Mouse (Mus musculus) liver, embryonic 16.5 days (tissue): ENCODE data around the gene Tmed8. TPM values are rescaled to one million over a fixed set of nuclear protein-coding genes. Genes with fewer than 3 reads are reported as not detected.
"Not testable (repeated sequence)": the region's sequence is repeated elsewhere in the genome, so short reads cannot be mapped to it uniquely, and the experiment has no call there.

Experiments
- ATAC-seq: fragments of 200-750 bp; cut with Nextera tagmentation; 2 replicates; pipeline ENCODE4 v1.8.0; 2017; ENCODE audit warnings: low read depth, mild to moderate bottlenecking, moderate number of reproducible peaks, moderate library complexity
- H3K27ac ChIP-seq: fragments of 300-500 bp; sonication (generic); 2 replicates; pipeline ENCODE4 v1.5.1; 2014; ENCODE audit warnings: mild to moderate bottlenecking, low read length
- H3K27me3 ChIP-seq: fragments of 300-500 bp; sonication (generic); 2 replicates; pipeline ENCODE4 v1.6.1; 2014; ENCODE audit warnings: low read depth, low read length, mixed read lengths; ENCODE audit not compliant: control insufficient read depth, insufficient read depth
- H3K36me3 ChIP-seq: fragments of 300-500 bp; sonication (generic); 2 replicates; pipeline ENCODE4 v1.6.1; 2014; ENCODE audit warnings: mild to moderate bottlenecking; ENCODE audit not compliant: control insufficient read depth, insufficient read depth
- H3K4me1 ChIP-seq: fragments of 300-500 bp; sonication (generic); 2 replicates; pipeline ENCODE4 v1.6.1; 2014; ENCODE audit warnings: low read depth, low read length, mixed read lengths; ENCODE audit not compliant: control insufficient read depth
- H3K4me2 ChIP-seq: fragments of 300-500 bp; sonication (generic); 2 replicates; pipeline ENCODE4 v1.6.1; 2014; ENCODE audit warnings: low read depth, low read length, mixed read lengths
- H3K4me3 ChIP-seq: fragments of 300-500 bp; sonication (generic); 2 replicates; pipeline ENCODE4 v1.5.1; 2014; ENCODE audit warnings: low read depth, mild to moderate bottlenecking, low read length
- H3K9ac ChIP-seq: fragments of 300-500 bp; sonication (generic); 2 replicates; pipeline ENCODE4 v1.6.1; 2014; ENCODE audit warnings: low read depth, low read length
- H3K9me3 ChIP-seq: fragments of 300-500 bp; sonication (generic); replicated peaks from 2 replicates; pipeline ENCODE4 v1.6.1; 2016; ENCODE audit warnings: low read length; ENCODE audit not compliant: control insufficient read depth
- WGBS: fragments of 180-500 bp; shearing (Covaris S2); extraction: QIAGEN DNeasy Blood & Tissue Kit; methylation state at CpG from one replicate; pipeline ENCODE4 v1.1.7; 2014; ENCODE audit not compliant: insufficient replicate concordance; 5-methylcytosine and 5-hydroxymethylcytosine counted together
- polyA plus RNA-seq: library from polyadenylated mRNA; unstranded; fragments of >200 nt; fragmentation: Nextera tagmentation; extraction: Ambion mirVana; gene quantifications from 2 replicates; pipeline ENCODE4 v1.2.1, GENCODE M21; 2015

The Tmed8 gene
- polyA plus RNA-seq, 1 experiment from 2014 or later = 0.40 TPM

DNA sequence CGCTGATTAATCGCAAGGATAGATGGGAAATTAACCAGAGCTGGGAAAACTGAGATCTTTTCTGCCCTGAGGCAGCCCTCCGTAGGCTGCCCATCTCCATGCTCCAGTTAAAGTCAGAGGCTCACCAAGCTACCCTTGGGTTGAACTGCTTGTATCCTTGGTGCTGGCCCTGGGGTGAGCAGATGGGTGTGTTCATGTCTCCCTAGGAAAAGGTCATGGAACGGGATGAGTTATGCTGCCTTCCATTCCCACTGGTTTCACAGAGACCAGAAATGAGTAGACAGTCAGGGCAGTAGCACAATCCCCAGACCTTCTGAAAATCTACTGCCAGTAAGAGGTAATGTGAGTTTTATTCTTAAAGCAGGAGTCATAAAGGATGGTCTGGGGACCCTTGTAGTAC lies 22.6 kb downstream of the Tmed8 start:
- H3K27ac ChIP-seq = no peak overlapping the region
- WGBS = 82% methylated on average over 4 of the region's 4 CpGs
- no peaks in the 10 kb centered on the region for H3K4me1 ChIP-seq
- H3K9ac ChIP-seq = no peak overlapping the region
- H3K9me3 ChIP-seq = no peaks in the 10 kb centered on the region
- H3K4me3 ChIP-seq = no peak overlapping the region
- no peaks in the 10 kb centered on the region for H3K27me3 ChIP-seq
- no peak for ATAC-seq
- H3K4me2 ChIP-seq = no peak overlapping the region
- H3K36me3 ChIP-seq = no peaks in the 10 kb centered on the region

DNA sequence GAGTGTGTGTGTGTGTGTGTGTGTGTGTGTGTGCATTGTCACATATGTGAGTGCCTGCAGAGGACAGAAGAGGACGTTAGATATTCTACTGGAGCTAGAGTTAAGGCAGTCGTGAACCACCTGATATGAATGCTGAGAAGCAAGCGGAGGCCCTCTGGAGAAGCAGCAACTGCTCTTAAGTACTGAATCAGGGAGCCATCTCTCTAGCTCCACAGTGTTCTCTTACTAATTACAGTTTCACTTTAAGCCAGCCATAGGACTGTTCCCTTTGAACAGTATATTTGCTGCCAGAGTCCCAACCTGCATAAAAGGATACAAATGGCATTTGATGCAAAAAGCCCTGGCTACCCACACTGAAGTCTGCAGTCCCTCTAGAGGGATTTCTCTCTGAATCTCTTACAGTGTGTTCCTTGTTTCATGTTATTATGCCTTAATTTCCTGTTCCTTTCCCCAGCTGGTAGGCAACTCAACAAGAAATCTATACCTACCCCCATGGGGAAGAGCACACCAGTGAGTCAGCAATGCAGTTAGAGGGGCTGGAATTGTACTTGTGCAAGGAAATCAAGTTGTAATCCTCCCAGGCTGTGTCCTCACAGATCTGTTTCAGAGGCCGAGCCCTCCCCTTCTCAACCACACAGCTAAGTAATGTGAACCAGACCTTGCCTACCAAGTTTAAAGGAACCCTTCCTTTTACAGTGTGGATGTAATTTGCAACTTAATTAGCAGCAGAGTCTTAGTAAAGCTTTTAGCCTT lies 24.9 kb downstream of the Tmed8 start:
- no peaks in the 10 kb centered on the region for H3K4me1 ChIP-seq
- H3K9me3 ChIP-seq = no peaks in the 10 kb centered on the region
- WGBS = 46% methylated on average over 4 of the region's 4 CpGs
- no peak overlapping the region for H3K4me2 ChIP-seq
- no peaks in the 10 kb centered on the region for H3K27me3 ChIP-seq
- no peak overlapping the region for H3K27ac ChIP-seq
- H3K9ac ChIP-seq = no peak overlapping the region
- no peaks in the 10 kb centered on the region for H3K36me3 ChIP-seq
- no peak for ATAC-seq
- H3K4me3 ChIP-seq = no peak overlapping the region

DNA sequence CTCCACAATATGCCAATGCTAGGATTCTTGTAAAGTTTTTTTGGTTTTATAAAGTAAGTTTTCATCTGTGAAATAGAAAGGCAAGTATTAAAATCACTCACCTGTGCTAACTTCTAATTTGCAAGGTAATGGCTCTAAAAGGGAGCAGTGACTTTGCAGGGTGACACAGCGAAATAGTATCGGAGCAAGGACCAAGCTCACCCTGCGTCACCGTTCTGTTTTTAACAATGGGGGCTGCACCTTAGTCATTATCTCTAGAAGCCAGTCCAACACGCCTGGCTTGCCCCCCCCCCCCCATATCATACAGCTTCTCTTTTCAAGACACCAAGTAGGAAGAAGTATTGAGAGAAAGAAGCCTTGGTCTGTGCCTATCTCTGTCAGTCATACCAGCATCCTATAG lies 39.4 kb downstream of the Tmed8 start:
- WGBS = 21% methylated on average over 5 of the region's 5 CpGs
- no peak overlapping the region for H3K4me2 ChIP-seq
- peak; percentile 14 for ATAC-seq
- H3K9me3 ChIP-seq = no peaks in the 10 kb centered on the region
- H3K27me3 ChIP-seq = no peaks in the 10 kb centered on the region
- peaks cover 11% of the 10 kb centered on the region for H3K36me3 ChIP-seq
- no peak overlapping the region for H3K9ac ChIP-seq
- no peak overlapping the region; the same call in 1 of the 2 replicates for H3K27ac ChIP-seq
- H3K4me1 ChIP-seq = peaks cover 10% of the 10 kb centered on the region
- no peak overlapping the region for H3K4me3 ChIP-seq

DNA sequence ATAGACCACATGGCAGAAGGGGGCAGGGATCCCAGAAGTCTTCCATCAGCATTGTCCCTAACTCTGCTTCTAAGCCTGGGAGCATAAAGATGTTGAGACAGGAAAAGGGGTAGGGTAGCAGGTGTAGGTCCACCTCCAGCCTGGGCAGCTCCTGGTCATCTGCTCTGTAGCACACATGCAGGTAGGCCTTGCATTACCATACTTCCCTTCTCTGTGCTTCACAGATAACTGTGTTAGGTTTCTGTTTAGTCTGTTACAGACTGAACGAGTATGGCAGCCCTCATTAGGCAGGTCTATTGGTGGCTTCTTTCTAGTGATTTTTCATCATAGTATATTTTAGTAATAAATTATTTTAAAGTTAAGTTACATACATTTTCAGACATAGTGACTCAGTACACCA lies 39.9 kb downstream of the Tmed8 start:
- Histone ChIP-seq H3K4me2 (no peak overlapping the region), H3K4me1 (peaks cover 10% of the 10 kb centered on the region), H3K27ac (no peak overlapping the region), H3K36me3 (peaks cover 15% of the 10 kb centered on the region), H3K9ac (no peak overlapping the region), H3K27me3 (no peaks in the 10 kb centered on the region), H3K9me3 (no peaks in the 10 kb centered on the region), H3K4me3 (no peak overlapping the region)
- whole genome bisulfite sequencing = 39% methylated on average over 1 of the region's 1 CpGs
- ATAC-seq = no peak

DNA sequence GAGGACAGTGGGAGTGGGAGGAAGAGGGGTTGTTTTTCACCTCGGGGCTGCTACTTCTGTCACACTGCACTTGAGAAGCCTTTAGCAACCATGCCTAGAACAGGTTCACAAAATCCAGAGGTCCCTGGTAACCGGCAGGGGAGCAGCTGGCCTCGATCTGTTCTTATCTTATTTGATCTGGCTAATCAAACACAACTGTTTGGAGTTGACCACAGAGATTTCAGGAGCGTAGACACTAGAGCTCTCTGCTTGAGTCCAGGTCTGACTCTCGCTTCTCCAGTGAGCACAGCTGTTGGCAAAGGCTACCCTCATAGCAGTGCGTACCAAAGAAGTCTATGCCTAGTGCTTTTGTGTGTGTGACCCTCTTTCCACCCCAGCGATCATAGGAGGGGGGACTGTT lies 42.2 kb downstream of the Tmed8 start:
- peaks cover 10% of the 10 kb centered on the region for H3K4me1 ChIP-seq
- H3K9me3 ChIP-seq = no peaks in the 10 kb centered on the region
- H3K27ac ChIP-seq = peak overlapping the region; percentile 88
- peak overlapping the region; percentile 37; the same call in 1 of the 2 replicates for H3K9ac ChIP-seq
- peak overlapping the region; percentile 46 for H3K4me3 ChIP-seq
- H3K4me2 ChIP-seq = peak overlapping the region; percentile 50
- H3K36me3 ChIP-seq = peaks cover 5% of the 10 kb centered on the region
- no peaks in the 10 kb centered on the region for H3K27me3 ChIP-seq
- peak; percentile 54 for ATAC-seq
- 47% methylated on average over 7 of the region's 7 CpGs for WGBS

DNA sequence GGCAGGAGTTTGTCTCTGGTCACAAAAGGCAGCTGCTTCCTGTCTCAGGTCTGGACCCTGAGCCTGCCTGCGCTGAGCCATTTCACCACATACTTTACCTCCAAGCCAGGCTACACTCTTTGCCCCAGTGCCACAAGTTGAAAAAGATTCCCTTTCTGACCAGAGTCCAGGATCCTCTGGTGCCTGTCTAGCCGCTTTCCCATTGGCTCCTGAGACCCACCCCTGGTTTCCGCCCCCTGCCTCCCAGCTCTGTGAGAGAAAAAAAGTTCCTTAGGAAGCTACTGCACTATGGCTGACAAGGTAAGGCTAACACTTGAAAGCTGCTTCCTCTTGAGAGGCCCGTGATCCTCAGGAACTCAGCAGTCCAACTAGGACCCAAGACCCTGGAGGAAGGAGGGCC lies 42.9 kb downstream of the Tmed8 start:
- H3K36me3 ChIP-seq = peaks cover 4% of the 10 kb centered on the region
- H3K4me3 ChIP-seq = peak overlapping the region; percentile 46
- H3K4me2 ChIP-seq = peak overlapping the region; percentile 19; the same call in 1 of the 2 replicates
- WGBS = 58% methylated on average over 4 of the region's 4 CpGs
- H3K4me1 ChIP-seq = peaks cover 10% of the 10 kb centered on the region
- ATAC-seq = peak; percentile 84
- peak overlapping the region; percentile 37 for H3K9ac ChIP-seq
- H3K27ac ChIP-seq = peak overlapping the region; percentile 88
- H3K27me3 ChIP-seq = no peaks in the 10 kb centered on the region
- no peaks in the 10 kb centered on the region for H3K9me3 ChIP-seq

DNA sequence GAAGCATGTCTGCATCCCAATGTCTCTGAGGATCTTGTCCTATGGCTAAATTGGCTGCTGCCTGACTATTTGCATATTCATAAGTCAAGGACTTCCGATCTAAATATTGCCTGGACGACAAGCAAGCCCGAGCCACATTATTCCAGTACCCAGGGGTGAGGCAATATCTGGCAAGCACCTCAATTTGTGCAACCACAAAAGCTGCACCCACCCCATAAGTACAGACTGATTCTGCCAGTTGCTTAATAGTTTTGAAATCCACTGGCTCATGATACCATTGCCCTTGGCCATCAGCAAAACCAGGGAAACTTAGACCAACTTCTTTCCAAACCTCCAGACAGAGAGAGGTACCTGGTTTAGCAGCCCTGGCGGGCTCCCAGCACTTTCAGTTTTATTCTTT lies 45.8 kb downstream of the Tmed8 start:
- not testable (repeated sequence) for H3K27ac ChIP-seq, ATAC-seq, H3K4me2 ChIP-seq, H3K27me3 ChIP-seq, H3K4me3 ChIP-seq, H3K9me3 ChIP-seq, H3K9ac ChIP-seq, H3K36me3 ChIP-seq, H3K4me1 ChIP-seq
- WGBS = 75% methylated on average over 4 of the region's 4 CpGs

DNA sequence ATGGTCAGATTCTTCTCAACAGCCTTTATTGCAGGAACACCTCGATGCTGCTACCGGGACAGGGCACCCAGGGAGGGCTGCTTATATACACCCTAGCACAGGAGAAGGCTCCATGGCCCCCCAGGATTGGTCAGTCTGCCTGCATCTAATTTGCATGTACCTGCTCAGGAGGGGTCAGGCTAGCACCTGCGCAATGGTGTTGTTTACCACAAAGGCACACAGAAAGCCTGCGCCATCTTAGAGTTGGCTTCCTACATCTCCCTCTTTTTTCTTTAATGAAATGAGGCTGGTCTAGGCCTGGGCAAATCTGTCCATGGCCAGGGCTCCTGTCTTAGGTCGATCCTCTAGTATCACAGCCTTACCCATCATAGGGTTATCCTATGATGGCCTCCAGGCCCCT lies 50.8 kb downstream of the Tmed8 start:
- Histone ChIP-seq H3K27ac (no peak overlapping the region), H3K4me3 (no peak overlapping the region), H3K9me3 (peaks cover 2% of the 10 kb centered on the region; the same call in 1 of the 2 replicates), H3K27me3 (no peaks in the 10 kb centered on the region), H3K9ac (no peak overlapping the region), H3K4me2 (no peak overlapping the region), H3K4me1 (peaks cover 11% of the 10 kb centered on the region), H3K36me3 (no peaks in the 10 kb centered on the region)
- 83% methylated on average over 5 of the region's 5 CpGs for WGBS
- no peak for ATAC-seq

DNA sequence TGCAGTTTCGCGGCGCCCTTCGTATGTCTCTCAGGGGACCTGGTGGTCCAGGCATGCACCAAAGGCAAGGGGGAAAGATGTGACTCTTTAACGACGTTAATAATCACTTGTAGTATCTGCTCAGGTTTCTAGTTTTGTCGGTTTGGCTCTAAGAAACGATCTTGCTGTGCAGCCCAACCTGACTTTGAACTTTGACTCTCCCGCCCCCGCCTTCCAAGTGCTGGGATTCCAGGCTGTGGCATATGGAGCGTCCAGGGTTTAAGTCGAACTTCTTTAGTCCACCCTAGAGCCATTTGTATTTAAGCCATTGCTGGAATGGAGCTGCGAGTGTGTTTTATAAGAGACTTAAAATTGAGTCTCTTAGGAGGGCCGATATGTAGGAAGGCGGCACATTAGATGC lies 52.1 kb downstream of the Tmed8 start:
- H3K27ac ChIP-seq = peak overlapping the region; percentile 82
- peak overlapping the region; percentile 76 for H3K9ac ChIP-seq
- peak overlapping the region; percentile 85 for H3K4me3 ChIP-seq
- H3K36me3 ChIP-seq = no peaks in the 10 kb centered on the region
- peak overlapping the region; percentile 75 for H3K4me2 ChIP-seq
- no peak for ATAC-seq
- 14% methylated on average over 15 of the region's 15 CpGs for WGBS
- H3K27me3 ChIP-seq = no peaks in the 10 kb centered on the region
- peaks cover 2% of the 10 kb centered on the region; the same call in 1 of the 2 replicates for H3K9me3 ChIP-seq
- peaks cover 11% of the 10 kb centered on the region for H3K4me1 ChIP-seq
